Mouse (Mus musculus): ENCODE measurements around the gene Lrrc36. TPM values are rescaled to one million over a fixed set of nuclear protein-coding genes. Genes with fewer than 3 reads are reported as not detected.
A peak's percentile ranks its signal among the peaks of the same experiment; 100 is the strongest.

Lrrc36 gene
- polyA plus RNA-seq, 1 experiment from 2014 or later: not detected

DNA sequence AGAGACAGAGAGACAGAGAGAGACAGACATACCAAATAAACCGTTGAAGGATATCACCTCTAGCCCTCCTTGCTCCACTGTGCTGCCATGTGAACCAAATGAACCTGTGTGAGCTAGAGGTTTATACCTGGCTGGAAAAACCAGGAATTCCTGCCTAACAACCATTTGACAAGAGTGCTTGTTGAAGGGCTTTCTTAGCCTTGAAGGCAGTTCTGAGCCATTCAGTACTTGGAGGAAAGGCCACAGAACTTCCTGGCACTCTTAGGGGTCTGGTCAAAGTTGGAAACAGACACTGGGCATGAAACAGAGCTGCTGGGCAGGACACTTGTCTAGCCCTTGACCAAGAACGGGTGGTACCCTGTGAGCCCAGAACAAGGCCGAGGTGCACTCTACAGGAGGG, 81.2 kb downstream of the Lrrc36 start:
- Histone ChIP-seq H3K27me3 (replicated peaks) (no peaks in the 10 kb centered on the region), H3K4me1 (0 out of 2 replicates have a peak, but pooled peaks cover 11% of the 10 kb centered on the region), H3K4me3 (replicated peaks) (no peak overlapping the region), H3K9ac (no peak overlapping the region), H3K4me2 (0 out of 2 replicates have a peak overlapping the region, but pooled peaks have one; percentile 11), H3K27ac (peak overlapping the region; percentile 58), H3K9me3 (no peaks in the 10 kb centered on the region), H3K36me3 (no peaks in the 10 kb centered on the region)
- WGBS: 71% methylated on average over 3 of the region's 3 CpGs
- ATAC-seq (ENCODE audit: insufficient read depth, low FRiP score, low read depth): no peak

DNA sequence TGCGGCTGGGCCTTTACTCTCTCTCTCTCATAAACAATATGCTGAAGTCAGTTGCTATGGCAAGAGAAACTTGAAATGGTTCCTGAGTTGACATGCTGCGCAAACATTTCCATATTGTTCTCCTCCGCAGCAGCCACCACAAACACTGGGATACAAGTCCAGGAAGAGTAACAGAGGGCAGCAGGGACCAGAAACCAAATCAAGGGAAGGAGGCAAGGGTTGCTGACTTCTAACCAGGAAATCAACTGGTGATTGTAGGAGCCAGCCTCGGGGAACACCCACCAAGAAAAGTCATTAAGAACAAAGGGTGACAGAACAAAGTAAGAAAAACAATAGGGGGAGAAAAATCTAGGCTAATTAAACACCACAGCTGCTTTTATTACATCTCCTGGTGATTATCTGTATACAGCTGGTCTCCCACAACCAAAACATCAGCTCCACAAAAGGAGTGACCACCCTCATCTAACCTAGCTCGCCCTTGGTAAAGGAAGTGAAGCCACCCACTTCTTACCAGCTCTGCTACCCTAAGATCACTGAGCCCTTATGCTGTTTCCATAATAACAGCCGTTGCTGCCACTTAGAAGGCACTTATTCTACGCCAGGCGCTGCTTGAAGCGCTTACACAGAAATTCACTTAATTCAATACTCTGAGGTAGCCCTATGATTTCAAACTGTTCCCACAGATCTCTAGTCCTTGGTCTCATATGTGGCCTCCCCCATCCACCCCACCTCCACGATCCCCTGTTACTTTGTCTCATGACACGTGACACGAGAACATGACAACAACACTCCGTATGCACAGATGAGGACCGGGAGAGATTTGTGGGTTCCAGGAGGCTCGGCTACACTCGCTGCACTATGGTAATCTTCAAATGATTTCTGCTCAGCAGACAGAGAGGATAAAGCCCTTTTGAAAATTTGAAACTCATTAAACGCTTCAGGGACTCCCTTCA, 82.3 kb downstream of the Lrrc36 start:
- H3K9ac ChIP-seq: peak overlapping the region; percentile 72
- no peaks in the 10 kb centered on the region for H3K27me3 ChIP-seq (replicated peaks)
- ATAC-seq (ENCODE audit: insufficient read depth, low FRiP score, low read depth): no peak
- H3K4me3 ChIP-seq (replicated peaks): peak overlapping the region; percentile 85
- no peaks in the 10 kb centered on the region for H3K36me3 ChIP-seq
- no peaks in the 10 kb centered on the region for H3K9me3 ChIP-seq
- 39% methylated on average over 17 of the region's 17 CpGs for WGBS
- H3K27ac ChIP-seq: peak overlapping the region; percentile 80; the same call in 1 of the 2 replicates
- 0 out of 2 replicates have a peak, but pooled peaks cover 11% of the 10 kb centered on the region for H3K4me1 ChIP-seq
- H3K4me2 ChIP-seq: peak overlapping the region; percentile 90

DNA sequence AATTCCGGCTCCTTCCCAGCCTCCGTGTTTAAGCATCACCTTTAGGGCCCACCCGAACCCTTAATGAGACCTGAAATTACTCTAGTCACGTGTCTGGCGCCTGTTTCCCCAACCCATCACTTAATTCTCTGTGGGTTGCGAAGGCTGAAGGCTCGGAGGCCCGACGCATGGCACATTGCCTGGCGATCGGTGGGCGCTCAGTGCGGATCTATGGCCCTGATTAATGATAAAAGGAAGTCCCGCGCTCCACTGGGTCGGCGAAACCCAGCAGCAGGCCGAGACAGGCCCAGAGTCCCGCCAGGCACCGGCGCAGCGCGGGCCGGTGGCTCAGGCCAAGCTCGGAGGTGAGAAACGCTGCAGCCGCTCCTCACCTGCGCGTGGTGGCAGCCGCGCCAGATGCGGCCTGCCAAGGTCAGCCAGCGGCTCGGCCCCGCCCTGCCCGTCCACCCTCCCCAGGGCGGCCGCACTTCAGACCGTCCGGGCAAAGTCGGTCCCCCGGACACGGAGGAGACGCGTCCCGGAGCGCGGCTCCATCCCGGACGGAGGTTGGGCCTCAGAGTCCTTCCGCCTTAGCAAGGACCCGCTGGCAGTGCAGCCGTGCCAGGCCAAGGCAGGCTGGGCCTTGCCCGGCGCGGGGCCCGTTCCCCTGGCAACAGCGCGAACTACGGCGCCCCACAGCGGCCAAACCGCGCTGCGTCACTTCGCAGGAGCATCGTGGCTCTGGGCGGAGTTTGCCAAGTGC, 83.2 kb downstream of the Lrrc36 start, which contains the start of gene Zdhhc1:
Gene Zdhhc1, minus strand, starts transcription at position 464 of the 742 bp plus-strand sequence.
- Histone ChIP-seq H3K9me3 (no peaks in the 10 kb centered on the region), H3K36me3 (no peaks in the 10 kb centered on the region), H3K27me3 (replicated peaks) (no peaks in the 10 kb centered on the region), H3K27ac (peak within 1 kb of the TSS; percentile 80), H3K9ac (peak within 1 kb of the TSS; percentile 72), H3K4me3 (replicated peaks) (peak within 1 kb of the TSS; percentile 85), H3K4me1 (0 out of 2 replicates have a peak, but pooled peaks cover 11% of the 10 kb centered on the region), H3K4me2 (peak within 1 kb of the TSS; percentile 90)
- ATAC-seq (ENCODE audit: insufficient read depth, low FRiP score, low read depth): peak; percentile 84
- WGBS: under 1% methylated on average over 68 of the region's 68 CpGs

DNA sequence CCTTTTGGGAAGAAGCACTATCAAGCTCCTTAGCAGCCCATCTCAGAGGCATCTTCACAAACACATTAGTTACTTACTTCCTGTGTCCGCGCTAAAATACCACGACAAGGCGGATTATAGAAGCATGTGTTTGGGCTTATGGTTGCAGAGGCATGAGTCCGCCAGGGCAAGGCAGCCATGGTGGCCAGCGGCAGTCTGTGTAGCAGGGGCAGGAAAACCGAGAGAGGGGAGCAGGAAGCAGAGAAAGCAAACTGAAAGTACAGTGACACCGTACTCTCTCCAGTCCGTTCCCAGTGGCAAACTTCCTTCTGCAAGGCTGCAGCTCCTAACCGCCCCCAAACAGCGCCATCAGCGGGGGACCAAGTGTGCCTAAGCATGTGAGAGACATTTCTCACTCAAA, 86.4 kb downstream of the Lrrc36 start:
- H3K9ac ChIP-seq: no peak overlapping the region
- no peak overlapping the region for H3K4me2 ChIP-seq
- no peak overlapping the region for H3K27ac ChIP-seq
- 0 out of 2 replicates have a peak, but pooled peaks cover 9% of the 10 kb centered on the region for H3K4me1 ChIP-seq
- H3K27me3 ChIP-seq (replicated peaks): no peaks in the 10 kb centered on the region
- 61% methylated on average over 12 of the region's 12 CpGs for WGBS
- H3K4me3 ChIP-seq (replicated peaks): 0 out of 2 replicates have a peak overlapping the region, but pooled peaks have one; percentile 2
- no peaks in the 10 kb centered on the region for H3K36me3 ChIP-seq
- ATAC-seq (ENCODE audit: insufficient read depth, low FRiP score, low read depth): no peak
- H3K9me3 ChIP-seq: no peaks in the 10 kb centered on the region

DNA sequence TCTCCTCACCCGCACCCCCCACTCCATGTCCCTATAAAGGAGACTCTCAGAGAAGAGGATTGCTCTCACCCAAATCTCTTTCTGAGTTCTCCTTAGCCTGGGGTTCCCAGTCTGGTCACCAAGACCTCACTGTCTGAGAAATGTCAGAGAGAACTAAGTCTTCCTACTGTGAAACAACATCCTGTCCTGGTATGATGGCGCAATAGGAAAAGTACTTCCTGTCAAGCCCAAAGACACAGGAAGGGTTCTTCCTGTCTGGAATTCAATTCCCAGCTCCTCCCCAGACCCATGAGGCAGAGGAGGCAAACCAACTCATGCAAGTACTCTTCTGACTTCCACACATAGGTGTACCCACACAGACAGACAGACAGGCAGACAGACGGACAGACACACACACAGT, 91.2 kb downstream of the Lrrc36 start:
- no peak overlapping the region for H3K4me2 ChIP-seq
- H3K27me3 ChIP-seq (replicated peaks): no peaks in the 10 kb centered on the region
- H3K36me3 ChIP-seq: no peaks in the 10 kb centered on the region
- H3K4me3 ChIP-seq (replicated peaks): no peak overlapping the region
- H3K9me3 ChIP-seq: no peaks in the 10 kb centered on the region
- H3K9ac ChIP-seq: no peak overlapping the region
- 0 out of 2 replicates have a peak, but pooled peaks cover 2% of the 10 kb centered on the region for H3K4me1 ChIP-seq
- H3K27ac ChIP-seq: no peak overlapping the region
- 77% methylated on average over 3 of the region's 3 CpGs for WGBS
- ATAC-seq (ENCODE audit: insufficient read depth, low FRiP score, low read depth): no peak

DNA sequence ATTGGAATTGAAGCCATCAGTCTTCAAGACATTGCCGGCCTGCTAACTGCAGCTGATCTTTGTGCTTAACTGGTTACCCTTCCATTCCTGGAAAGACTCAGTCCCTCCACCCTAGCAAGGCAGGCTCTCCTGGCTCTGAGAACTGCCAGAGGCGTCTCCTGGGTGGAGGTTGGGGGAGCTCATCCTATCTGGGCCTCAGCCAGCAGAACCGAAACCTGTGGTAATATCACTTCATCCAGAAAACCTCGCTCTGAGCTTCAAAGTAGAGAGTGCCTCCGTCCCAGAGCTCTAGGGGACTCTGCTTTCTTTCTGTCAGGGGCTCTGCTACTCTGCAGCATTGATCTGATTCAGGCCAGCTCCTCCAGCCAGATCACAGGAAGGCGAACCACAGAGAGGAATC, 93.6 kb downstream of the Lrrc36 start:
- no peak overlapping the region for H3K4me2 ChIP-seq
- ATAC-seq (ENCODE audit: insufficient read depth, low FRiP score, low read depth): no peak
- H3K9ac ChIP-seq: no peak overlapping the region
- no peaks in the 10 kb centered on the region for H3K9me3 ChIP-seq
- no peaks in the 10 kb centered on the region for H3K36me3 ChIP-seq
- no peak overlapping the region for H3K4me3 ChIP-seq (replicated peaks)
- H3K27me3 ChIP-seq (replicated peaks): no peaks in the 10 kb centered on the region
- H3K27ac ChIP-seq: no peak overlapping the region
- 0 out of 2 replicates have a peak, but pooled peaks cover 6% of the 10 kb centered on the region for H3K4me1 ChIP-seq
- WGBS: 70% methylated on average over 6 of the region's 6 CpGs

DNA sequence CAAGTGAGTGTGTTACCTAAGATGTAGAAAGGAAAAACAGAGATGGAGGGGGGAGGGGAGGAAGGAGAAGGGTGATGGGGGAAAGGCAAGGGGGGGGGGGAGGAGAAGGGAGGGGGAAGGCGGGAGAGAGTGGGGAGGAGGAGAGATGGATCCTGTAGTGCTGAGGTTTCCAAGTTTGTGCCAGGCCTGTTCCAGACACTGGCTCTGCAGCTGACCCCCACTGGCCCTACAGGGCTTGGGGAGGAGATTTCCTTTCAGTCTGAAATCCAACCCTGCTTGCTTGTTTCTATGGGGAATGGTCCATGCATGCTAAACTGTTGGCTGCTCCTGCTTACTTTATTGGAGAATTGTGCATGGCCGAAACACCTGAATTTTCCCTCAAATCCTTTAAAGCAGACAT, 95.4 kb downstream of the Lrrc36 start:
- WGBS: 49% methylated on average over 2 of the region's 2 CpGs
- Histone ChIP-seq H3K9ac (no peak overlapping the region), H3K4me2 (no peak overlapping the region), H3K9me3 (no peaks in the 10 kb centered on the region), H3K27me3 (replicated peaks) (no peaks in the 10 kb centered on the region), H3K27ac (no peak overlapping the region), H3K4me3 (replicated peaks) (no peak overlapping the region), H3K4me1 (0 out of 2 replicates have a peak, but pooled peaks cover 6% of the 10 kb centered on the region), H3K36me3 (no peaks in the 10 kb centered on the region)
- no peak for ATAC-seq (ENCODE audit: insufficient read depth, low FRiP score, low read depth)

DNA sequence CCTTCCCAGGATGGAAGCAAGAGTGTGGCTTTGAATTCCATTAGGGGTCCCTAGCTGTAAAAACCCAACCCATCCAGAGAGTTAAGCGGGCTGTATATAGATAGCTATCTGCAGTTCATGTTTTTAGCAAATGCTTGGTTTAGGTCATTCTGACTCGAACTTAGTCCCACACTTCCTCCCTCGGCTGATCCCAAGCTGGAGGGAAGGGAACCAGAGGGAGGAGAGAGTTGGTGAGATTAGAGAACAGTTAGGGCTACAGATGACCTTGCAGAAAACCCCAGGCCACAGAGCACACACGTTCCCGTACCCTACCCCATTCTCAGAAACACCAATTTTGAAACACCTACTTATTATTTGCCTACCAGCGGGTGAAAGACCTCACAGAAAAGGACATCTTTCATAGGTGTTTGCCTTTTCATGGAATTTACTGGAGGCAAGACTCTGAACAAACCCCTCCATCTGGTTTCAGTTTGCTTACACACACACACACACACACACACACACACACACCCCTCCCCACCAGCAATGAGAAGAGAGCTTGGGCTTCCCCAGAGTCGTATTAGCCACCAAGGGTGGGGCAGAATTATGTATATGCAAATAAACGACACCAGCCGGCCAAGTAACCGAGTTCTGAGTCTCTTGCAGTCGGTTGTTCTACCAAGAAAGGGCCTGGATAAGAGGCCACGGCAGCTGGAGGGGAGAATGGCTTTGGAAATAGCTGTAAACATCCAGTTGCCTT, 96.8 kb downstream of the Lrrc36 start:
- peak; percentile 78 for ATAC-seq (ENCODE audit: insufficient read depth, low FRiP score, low read depth)
- Histone ChIP-seq H3K4me3 (replicated peaks) (no peak overlapping the region), H3K36me3 (no peaks in the 10 kb centered on the region), H3K4me2 (no peak overlapping the region), H3K4me1 (0 out of 2 replicates have a peak, but pooled peaks cover 6% of the 10 kb centered on the region), H3K9ac (no peak overlapping the region), H3K27me3 (replicated peaks) (no peaks in the 10 kb centered on the region), H3K27ac (peak overlapping the region; percentile 40; the same call in 1 of the 2 replicates), H3K9me3 (no peaks in the 10 kb centered on the region)
- WGBS: 28% methylated on average over 12 of the region's 12 CpGs

Other genes starting within 250 kb of the Lrrc36 start
- gene Cbfb, start 242.9 kb upstream of the Lrrc36 start, polyA plus RNA-seq (2015; fragmentation: Nextera tagmentation; extraction: Ambion mirVana): 53.2 and 54.4 TPM in 2 replicates
- 26.2 and 26.8 TPM in 2 replicates for gene D230025D16Rik, start 188.4 kb upstream of the Lrrc36 start, polyA plus RNA-seq (2015; fragmentation: Nextera tagmentation; extraction: Ambion mirVana)
- 26.1 and 27.4 TPM in 2 replicates for gene B3gnt9, start 158.4 kb upstream of the Lrrc36 start, polyA plus RNA-seq (2015; fragmentation: Nextera tagmentation; extraction: Ambion mirVana)
- 28.5 and 30.3 TPM in 2 replicates for gene Tradd, start 149.0 kb upstream of the Lrrc36 start, polyA plus RNA-seq (2015; fragmentation: Nextera tagmentation; extraction: Ambion mirVana)
- gene Fbxl8, start 148.9 kb upstream of the Lrrc36 start, polyA plus RNA-seq (2015; fragmentation: Nextera tagmentation; extraction: Ambion mirVana): 3.7 and 4.4 TPM in 2 replicates
- 0.08 and 0.24 TPM in 2 replicates for gene Hsf4, start 143.8 kb upstream of the Lrrc36 start, polyA plus RNA-seq (2015; fragmentation: Nextera tagmentation; extraction: Ambion mirVana)
- gene Nol3, start 137.4 kb upstream of the Lrrc36 start, polyA plus RNA-seq (2015; fragmentation: Nextera tagmentation; extraction: Ambion mirVana): 1.4 and 1.7 TPM in 2 replicates
- 9.1 and 10.7 TPM in 2 replicates for gene 4931428F04Rik, start 123.7 kb upstream of the Lrrc36 start, polyA plus RNA-seq (2015; fragmentation: Nextera tagmentation; extraction: Ambion mirVana)
- gene Exoc3l, start 117.5 kb upstream of the Lrrc36 start, polyA plus RNA-seq (2015; fragmentation: Nextera tagmentation; extraction: Ambion mirVana): 10.4 and 10.9 TPM in 2 replicates
- gene E2f4, start 115.9 kb upstream of the Lrrc36 start, polyA plus RNA-seq (2015; fragmentation: Nextera tagmentation; extraction: Ambion mirVana): 80.4 and 83.1 TPM in 2 replicates
- 15.9 and 17.1 TPM in 2 replicates for gene Elmo3, start 108.0 kb upstream of the Lrrc36 start, polyA plus RNA-seq (2015; fragmentation: Nextera tagmentation; extraction: Ambion mirVana)
- gene Lrrc29, start 87.3 kb upstream of the Lrrc36 start, polyA plus RNA-seq (2015; fragmentation: Nextera tagmentation; extraction: Ambion mirVana): 2.3 and 2.5 TPM in 2 replicates
- gene Tmem208, start 87.2 kb upstream of the Lrrc36 start, polyA plus RNA-seq (2015; fragmentation: Nextera tagmentation; extraction: Ambion mirVana): 131 and 132 TPM in 2 replicates
- gene Fhod1, start 65.6 kb upstream of the Lrrc36 start, polyA plus RNA-seq (2015; fragmentation: Nextera tagmentation; extraction: Ambion mirVana): 2.5 and 3.0 TPM in 2 replicates
- gene Slc9a5, start 64.7 kb upstream of the Lrrc36 start, polyA plus RNA-seq (2015; fragmentation: Nextera tagmentation; extraction: Ambion mirVana): 1.9 and 2.0 TPM in 2 replicates
- 0.21 and 0.30 TPM in 2 replicates for gene Plekhg4, start 40.3 kb upstream of the Lrrc36 start, polyA plus RNA-seq (2015; fragmentation: Nextera tagmentation; extraction: Ambion mirVana)
- gene Kctd19, start 69 bp upstream of the Lrrc36 start, polyA plus RNA-seq (2015; fragmentation: Nextera tagmentation; extraction: Ambion mirVana): not detected in 2 replicates
- 44.7 and 45.5 TPM in 2 replicates for gene Tppp3, start 58.0 kb downstream of the Lrrc36 start, polyA plus RNA-seq (2015; fragmentation: Nextera tagmentation; extraction: Ambion mirVana)
- 32.2 and 34.7 TPM in 2 replicates for gene Zdhhc1, start 83.3 kb downstream of the Lrrc36 start, polyA plus RNA-seq (2015; fragmentation: Nextera tagmentation; extraction: Ambion mirVana)
- 2.5 and 2.7 TPM in 2 replicates for gene Hsd11b2, start 105.2 kb downstream of the Lrrc36 start, polyA plus RNA-seq (2015; fragmentation: Nextera tagmentation; extraction: Ambion mirVana)
- gene Atp6v0d1, start 152.5 kb downstream of the Lrrc36 start, polyA plus RNA-seq (2015; fragmentation: Nextera tagmentation; extraction: Ambion mirVana): 73.2 and 75.8 TPM in 2 replicates
- gene Ripor1, start 191.7 kb downstream of the Lrrc36 start, polyA plus RNA-seq (2015; fragmentation: Nextera tagmentation; extraction: Ambion mirVana): 21.0 and 23.4 TPM in 2 replicates
- gene Ctcf, start 223.0 kb downstream of the Lrrc36 start, polyA plus RNA-seq (2015; fragmentation: Nextera tagmentation; extraction: Ambion mirVana): 109 and 112 TPM in 2 replicates
- gene Agrp, start 223.8 kb downstream of the Lrrc36 start, polyA plus RNA-seq (2015; fragmentation: Nextera tagmentation; extraction: Ambion mirVana): 0.77 and 1.1 TPM in 2 replicates

Measured in stomach, embryonic 15.5 days (tissue).